Mouse (Mus musculus) embryonic facial prominence, embryonic 15.5 days (tissue): ENCODE results near the gene Kcnd1. TPM values are rescaled to one million over a fixed set of nuclear protein-coding genes. Genes with fewer than 3 reads are reported as not detected.

ENCODE experiments used
- microRNA counts: library from miRNA; unstranded; fragments of <30 nt; microRNA quantifications from one replicate; lab custom pipeline; 2016
- microRNA-seq: library from miRNA; unstranded; fragments of <30 nt; microRNA quantifications from one replicate; pipeline ENCODE4, GENCODE M21; 2016; ENCODE audit warnings: borderline number of aligned reads
- polyA plus RNA-seq: library from polyadenylated mRNA; unstranded; fragments of >200 nt; fragmentation: Nextera tagmentation; extraction: Ambion mirVana; gene quantifications from 2 replicates; pipeline ENCODE4 v1.2.1, GENCODE M21; 2015

Kcnd1 gene
- polyA plus RNA-seq, 1 experiment from 2014 or later, result 1.9 TPM

MicroRNAs encoded within 50 kb of the gene (microRNA counts, 519-probe panel; counts per million panel counts)
- microRNA mmu-miR-1198 (lab: Ali Mortazavi, UCI), result 2,311 counts per million, percentile 52 among the panel's probes with 10 or more counts

Small RNAs within 50 kb of the gene (microRNA-seq; reads per million reads assigned to microRNA genes)
- gene Mir1198, result 23.5 reads per million, percentile 39 among the genes with 10 or more reads in this experiment

Other genes with a start within 250 kb of the Kcnd1 start
- gene Foxp3, start 248.6 kb upstream of the Kcnd1 start, polyA plus RNA-seq, result 0.11 TPM in 2 replicates
- 2.3 and 2.6 TPM in 2 replicates for gene Ppp1r3f, start 248.0 kb upstream of the Kcnd1 start, polyA plus RNA-seq
- 27.4 and 29.9 TPM in 2 replicates for gene Ccdc22, start 216.8 kb upstream of the Kcnd1 start, polyA plus RNA-seq
- gene Cacna1f, start 215.2 kb upstream of the Kcnd1 start, polyA plus RNA-seq, result 0.03 and 0.11 TPM in 2 replicates
- 4.7 and 5.3 TPM in 2 replicates for gene Syp, start 183.8 kb upstream of the Kcnd1 start, polyA plus RNA-seq
- gene Prickle3, start 165.0 kb upstream of the Kcnd1 start, polyA plus RNA-seq, result 15.2 and 16.6 TPM in 2 replicates
- gene Plp2, start 150.9 kb upstream of the Kcnd1 start, polyA plus RNA-seq, result 171 and 180 TPM in 2 replicates
- 0.46 and 0.48 TPM in 2 replicates for gene Magix, start 141.0 kb upstream of the Kcnd1 start, polyA plus RNA-seq
- 37.4 and 37.9 TPM in 2 replicates for gene Gpkow, start 125.2 kb upstream of the Kcnd1 start, polyA plus RNA-seq
- 40.6 and 48.0 TPM in 2 replicates for gene Wdr45, start 108.0 kb upstream of the Kcnd1 start, polyA plus RNA-seq
- 0.44 and 0.66 TPM in 2 replicates for gene Gm45208, start 100.0 kb upstream of the Kcnd1 start, polyA plus RNA-seq
- gene Praf2, start 93.8 kb upstream of the Kcnd1 start, polyA plus RNA-seq, result 73.5 and 74.7 TPM in 2 replicates
- 17.2 and 22.1 TPM in 2 replicates for gene Ccdc120, start 71.4 kb upstream of the Kcnd1 start, polyA plus RNA-seq
- gene Tfe3, start 59.7 kb upstream of the Kcnd1 start, polyA plus RNA-seq, result 32.8 and 35.9 TPM in 2 replicates
- gene Gripap1, start 32.5 kb upstream of the Kcnd1 start, polyA plus RNA-seq, result 46.2 and 46.7 TPM in 2 replicates
- 51.3 and 53.9 TPM in 2 replicates for gene Otud5, start 19.1 kb downstream of the Kcnd1 start, polyA plus RNA-seq
- gene Pim2, start 56.0 kb downstream of the Kcnd1 start, polyA plus RNA-seq, result 9.8 and 14.2 TPM in 2 replicates
- 55.0 and 55.5 TPM in 2 replicates for gene Slc35a2, start 61.7 kb downstream of the Kcnd1 start, polyA plus RNA-seq
- gene Pqbp1, start 77.0 kb downstream of the Kcnd1 start, polyA plus RNA-seq, result 125 and 126 TPM in 2 replicates
- 158 and 169 TPM in 2 replicates for gene Timm17b, start 77.1 kb downstream of the Kcnd1 start, polyA plus RNA-seq
- gene Gm10491, start 85.5 kb downstream of the Kcnd1 start, polyA plus RNA-seq, result not detected in 2 replicates
- not detected in 2 replicates for gene Gm10490, start 87.3 kb downstream of the Kcnd1 start, polyA plus RNA-seq
- 1.7 and 2.7 TPM in 2 replicates for gene Pcsk1n, start 97.5 kb downstream of the Kcnd1 start, polyA plus RNA-seq
- gene Eras, start 106.3 kb downstream of the Kcnd1 start, polyA plus RNA-seq, result not detected in 2 replicates
- gene Hdac6, start 125.6 kb downstream of the Kcnd1 start, polyA plus RNA-seq, result 26.3 and 27.5 TPM in 2 replicates
- gene Gata1, start 155.8 kb downstream of the Kcnd1 start, polyA plus RNA-seq, result 1.7 and 1.9 TPM in 2 replicates
- gene Glod5, start 196.2 kb downstream of the Kcnd1 start, polyA plus RNA-seq, result not detected in 2 replicates